Mouse (Mus musculus): Measurements from ENCODE around the gene Bfsp2.

Gene Bfsp2

DNA sequence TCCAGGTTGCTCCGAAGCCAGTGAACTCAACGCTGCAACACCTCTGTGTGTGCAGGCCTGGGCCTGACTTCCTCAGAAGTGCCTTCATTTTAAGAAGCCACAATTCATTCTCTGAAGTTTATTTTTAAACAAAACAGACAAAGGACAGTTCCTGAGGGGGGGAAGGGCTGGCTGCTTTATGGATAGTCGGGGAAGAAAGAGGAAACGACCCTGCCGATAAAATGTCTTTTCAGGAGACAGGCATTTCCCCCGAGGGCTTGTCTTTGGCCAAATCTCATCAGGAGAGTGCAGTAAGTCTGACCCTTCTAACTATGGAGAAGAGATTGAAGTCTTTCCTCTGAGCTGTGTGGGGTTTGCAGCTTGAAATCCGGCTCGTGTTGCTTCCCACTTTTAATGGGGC lies 5.4 kb upstream of the Bfsp2 start:
- peak; percentile 27 for DNase-seq (ENCODE audit: low read depth)

DNA sequence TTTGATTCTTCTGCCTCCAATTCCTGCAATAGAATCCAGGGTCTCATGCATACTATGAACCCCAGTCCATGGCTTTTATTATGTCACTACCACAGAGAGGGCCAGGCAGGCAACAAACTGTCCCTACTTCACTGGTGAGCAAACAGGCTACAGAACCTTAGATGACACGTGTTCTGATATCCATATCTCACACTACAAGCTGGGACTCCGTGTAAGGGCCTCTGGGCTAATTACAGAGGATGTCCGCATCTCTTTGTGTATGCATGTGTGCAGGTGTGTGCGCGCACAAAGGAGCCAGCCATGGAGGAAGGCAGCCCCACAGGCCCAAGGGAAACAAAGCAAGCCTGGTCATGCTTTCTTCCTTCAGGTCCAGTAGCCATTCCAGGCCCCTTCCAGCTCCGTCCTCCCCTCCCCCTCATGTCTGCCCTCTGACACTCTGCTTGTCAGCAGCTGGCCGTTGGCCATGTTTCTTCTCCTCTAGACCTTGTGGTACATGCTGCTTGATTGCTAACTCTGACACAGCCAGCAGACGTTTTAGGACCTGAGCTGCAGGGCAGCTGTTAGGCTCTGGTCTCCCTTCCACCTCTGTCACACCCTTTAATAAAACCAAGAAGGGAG lies 492 bp upstream of the Bfsp2 start:
- DNase-seq (ENCODE audit: low read depth): no peak

DNA sequence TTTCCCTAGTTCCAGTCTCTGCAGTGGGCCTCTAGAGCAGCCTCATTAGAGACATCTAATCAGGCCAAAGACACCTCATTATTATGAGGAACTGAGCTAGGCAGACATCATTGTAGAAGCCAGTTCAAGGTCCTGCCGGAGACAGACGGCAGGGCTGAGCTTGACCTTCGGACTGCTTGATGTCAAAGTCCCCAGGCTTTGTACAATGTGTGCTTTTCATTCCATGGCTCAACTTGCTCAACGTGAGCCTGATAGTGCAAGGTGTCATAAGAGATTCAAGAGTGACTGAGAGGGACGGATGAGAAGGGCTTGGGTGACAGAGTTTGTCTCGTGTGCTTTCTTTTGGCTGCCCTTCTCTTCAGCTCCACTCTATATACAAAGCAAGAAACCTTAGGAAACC lies 4.8 kb downstream of the Bfsp2 start:
- DNase-seq (ENCODE audit: low read depth): no peak

DNA sequence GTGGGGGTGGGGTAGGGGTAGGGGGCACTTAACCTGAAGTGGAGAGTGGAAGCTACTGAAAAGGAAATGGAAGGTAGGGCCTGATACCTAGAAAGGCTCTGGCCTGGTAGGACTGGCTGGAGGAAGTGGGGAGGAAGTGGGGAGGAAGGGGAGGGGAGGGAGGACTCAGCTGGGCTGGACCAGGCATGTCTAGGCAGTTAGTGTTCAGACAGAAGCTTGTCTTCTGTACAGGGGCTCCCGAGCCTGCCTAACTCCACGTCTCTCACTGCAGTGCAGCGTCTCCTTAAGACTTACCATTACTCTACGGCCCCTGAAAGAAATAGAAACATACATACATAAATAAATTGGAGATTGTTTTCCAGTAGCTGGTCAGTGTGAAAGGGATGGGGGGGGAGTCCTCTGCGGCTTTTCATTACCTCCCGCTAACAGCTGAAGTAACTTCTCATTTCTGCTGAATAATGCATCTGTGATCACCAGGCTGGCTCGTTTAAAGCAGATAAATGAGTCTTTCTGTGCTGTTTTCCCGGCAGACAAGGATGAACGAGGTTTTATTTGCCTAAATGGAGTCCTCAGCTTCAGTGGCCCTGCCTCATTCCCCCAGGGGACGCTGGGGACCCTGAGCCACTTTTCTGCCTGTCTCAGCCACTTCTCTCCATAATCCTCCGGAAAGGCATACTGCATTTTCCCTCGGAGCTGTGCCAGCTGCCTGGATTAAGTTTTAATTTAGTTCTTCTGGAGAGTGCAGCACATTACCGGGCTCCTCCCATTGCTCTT lies 6.1 kb downstream of the Bfsp2 start:
- no peak for DNase-seq (ENCODE audit: low read depth)

DNA sequence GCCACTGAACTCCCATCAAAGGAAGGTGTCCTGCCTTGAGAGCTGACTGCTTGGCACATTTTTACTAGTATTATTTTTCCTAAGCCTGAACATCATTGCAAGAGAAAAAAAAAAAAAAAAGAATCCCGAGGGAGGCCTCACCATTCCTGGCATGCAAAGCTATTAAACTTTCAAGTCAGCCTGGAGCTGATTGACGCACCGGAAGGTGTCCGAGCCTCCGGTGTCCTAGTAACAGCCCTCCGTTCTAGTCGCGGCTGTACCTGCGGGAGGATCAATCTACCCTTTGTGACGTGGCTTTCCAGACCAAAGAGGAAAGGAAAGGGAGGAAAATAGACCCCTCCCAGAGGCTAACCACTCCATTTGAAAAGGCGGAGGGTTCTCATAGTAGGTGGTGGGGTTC lies 8.4 kb downstream of the Bfsp2 start:
- DNase-seq (ENCODE audit: low read depth): no peak

DNA sequence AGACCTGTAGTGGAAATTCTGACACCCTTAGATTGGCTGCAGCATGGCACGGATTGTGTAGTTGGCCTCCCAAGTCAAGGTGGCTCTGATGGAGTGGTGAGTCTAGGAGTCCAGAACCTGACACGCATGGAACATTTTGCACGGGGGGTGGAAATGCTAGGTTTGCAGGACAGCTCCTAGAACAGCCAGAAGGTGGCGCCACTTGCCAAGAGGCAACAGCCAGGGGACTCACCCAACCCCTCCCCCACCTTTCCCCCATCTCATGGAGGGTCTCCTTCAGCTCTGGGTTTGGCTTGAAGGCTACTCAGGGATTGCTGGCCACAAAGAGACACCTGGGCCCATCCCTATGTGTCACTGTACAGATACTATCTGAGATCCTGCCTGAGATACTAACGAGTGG lies 10.7 kb downstream of the Bfsp2 start:
- peak; percentile 56 for DNase-seq (ENCODE audit: low read depth)

DNA sequence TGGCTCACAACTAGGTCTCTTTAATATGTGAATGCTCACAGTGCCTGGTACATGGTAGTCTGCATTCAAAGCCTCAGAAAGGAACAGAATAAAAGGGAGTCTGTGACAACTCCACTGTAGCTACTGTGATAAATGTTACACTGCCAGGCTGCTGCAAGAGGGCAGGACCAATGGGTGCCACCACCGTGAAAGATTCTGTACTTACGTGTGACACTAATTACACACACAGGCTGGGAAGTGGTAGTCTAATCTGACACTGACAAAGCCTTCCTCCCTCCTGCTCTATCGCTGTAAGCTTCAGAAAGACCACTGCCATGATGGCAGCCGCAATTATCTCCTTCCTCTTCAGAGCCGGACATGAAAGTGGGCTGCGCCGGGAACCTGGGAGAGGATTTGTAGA lies 11.3 kb downstream of the Bfsp2 start:
- DNase-seq (ENCODE audit: low read depth): no peak

DNA sequence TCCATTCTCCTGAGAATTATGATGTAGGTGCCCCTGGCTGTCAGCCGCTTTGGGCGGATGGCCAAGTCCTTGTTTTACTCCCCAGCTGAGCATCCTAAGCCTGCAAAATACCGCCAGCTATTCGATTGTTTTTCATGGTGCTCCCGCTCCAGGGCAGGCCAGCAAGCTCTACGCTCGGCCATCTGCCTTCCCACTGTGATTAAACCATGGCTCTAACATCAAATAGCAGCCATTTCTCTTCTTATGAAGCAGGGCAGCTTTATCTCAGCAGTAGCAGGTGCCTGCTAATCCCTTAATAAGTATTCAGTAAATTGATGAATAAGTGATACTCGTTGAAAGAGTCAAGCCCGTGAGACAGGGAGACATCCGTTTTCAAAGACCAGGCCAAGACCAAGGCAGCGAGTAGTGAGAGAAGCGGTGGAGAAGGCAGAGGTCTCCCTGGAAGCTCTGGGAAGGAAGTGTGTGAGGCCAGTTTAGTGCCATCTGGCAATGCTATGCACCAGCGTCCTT lies 14.5 kb downstream of the Bfsp2 start:
- DNase-seq (ENCODE audit: low read depth): no peak

DNA sequence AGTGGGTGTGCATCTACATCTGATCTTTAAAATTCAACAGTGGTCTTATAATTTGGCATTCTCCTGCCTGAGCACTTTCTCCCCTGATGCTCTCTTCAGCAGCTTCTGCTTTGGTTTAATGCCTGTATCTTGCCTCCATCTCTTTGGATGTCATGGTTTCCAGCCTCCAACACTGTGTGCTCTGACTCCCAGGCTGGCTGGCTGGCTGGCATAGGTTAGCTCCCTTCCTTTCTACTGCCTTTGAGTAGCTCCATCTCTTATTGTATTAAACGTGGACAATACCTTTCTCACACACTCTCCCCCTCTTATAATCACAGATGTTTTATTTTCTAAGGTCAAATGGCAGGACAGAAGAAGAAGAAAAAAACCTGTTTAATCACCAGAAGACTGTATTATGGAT lies 14.9 kb downstream of the Bfsp2 start:
- no peak for DNase-seq (ENCODE audit: low read depth)

DNA sequence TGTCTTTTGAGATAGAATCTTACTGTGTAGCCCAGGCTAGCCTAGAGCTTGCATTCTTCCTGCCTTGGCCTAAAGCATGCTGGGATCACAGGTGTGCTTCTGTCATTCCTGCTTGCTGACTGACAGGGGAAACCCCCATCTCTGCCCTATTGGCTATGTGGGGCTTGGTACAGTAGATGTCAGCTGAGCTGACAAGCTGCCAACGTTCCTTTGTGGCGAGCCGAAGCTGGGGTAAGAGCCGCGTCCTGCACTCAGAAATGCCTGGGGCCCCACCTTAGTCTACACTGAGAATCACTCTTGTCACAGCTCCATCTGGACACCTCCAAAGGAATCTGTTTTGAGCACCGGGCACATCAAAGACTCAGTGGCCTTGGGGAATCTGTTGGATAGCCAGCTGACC lies 16.4 kb downstream of the Bfsp2 start:
- no peak for DNase-seq (ENCODE audit: low read depth)

DNA sequence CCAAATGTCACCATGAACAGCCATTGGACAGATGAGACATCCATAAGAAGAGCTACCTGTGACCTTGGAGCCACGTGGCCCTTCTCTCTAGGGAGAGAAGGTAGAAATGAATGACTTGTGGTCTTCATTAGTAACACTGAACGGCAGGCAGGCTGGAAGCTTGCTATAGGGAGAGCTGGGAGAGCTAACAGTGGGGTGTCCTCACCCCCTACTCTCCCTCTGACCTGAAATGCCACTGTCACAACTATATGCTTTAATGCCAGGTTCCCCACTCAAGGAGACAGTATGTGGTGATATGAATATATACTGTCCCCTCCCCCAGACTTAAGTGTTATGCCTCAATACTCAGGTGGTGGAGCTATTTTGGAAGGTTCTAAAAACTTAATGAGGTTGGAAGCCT lies 20.4 kb downstream of the Bfsp2 start:
- DNase-seq (ENCODE audit: low read depth): no peak

DNA sequence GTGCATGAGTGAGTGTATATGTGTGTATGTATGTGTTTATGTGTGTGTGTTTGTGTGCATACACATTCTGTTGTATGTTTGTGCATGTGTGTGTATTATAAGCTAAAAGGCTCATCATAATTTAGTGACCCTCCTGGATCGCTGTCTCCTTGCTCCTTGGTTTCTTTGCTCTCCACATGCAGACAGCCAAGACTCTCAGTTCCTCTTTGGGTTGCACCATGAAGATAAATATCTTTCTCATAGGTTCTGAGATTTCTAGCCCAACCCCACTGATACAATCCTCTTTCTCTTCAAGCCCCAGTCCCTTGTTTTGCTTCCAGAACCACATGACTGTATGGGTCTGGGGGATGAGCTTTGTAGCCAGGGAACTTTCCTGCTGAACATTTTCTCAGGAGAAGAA lies 20.9 kb downstream of the Bfsp2 start:
- DNase-seq (ENCODE audit: low read depth): no peak

DNA sequence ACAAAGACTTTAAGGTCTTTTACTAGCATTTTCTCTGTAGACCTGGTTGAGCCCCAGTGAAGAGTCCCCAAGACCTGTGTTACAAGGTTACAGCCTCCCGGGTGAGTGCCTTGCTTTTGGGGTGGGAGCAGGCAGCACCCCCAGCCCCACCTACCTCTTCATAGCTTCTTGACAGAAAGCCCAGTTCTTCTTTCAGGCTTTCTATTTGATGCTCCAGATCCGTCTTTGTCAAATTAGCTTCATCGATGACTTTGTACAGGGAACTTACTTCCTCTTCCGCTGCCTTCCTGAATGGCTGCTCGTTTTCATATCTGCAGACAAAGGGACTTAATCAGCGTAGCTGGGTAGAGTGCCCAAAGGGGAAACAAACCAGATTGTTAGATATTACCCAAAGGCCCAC lies 30.6 kb downstream of the Bfsp2 start:
- no peak for DNase-seq (ENCODE audit: low read depth)

DNA sequence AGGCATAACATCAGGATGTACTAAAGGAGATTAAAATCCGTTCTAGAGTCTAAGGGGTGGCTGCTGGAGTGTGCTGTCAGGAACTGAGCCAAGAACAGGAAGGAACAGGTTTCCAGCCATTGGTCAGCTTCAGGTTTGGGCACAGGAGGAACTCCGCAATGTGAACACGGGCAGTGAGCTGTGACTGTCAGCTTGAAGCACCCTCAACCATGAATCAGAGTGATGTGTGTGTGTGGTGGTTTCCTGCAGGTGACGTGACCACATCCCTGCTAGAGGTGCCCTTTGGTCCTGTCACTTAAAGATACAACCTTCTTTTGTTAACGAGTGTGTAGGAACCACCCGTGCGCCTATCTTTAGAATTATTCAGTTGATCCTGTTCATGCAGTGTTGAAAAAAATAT lies 31.1 kb downstream of the Bfsp2 start:
- DNase-seq (ENCODE audit: low read depth): peak; percentile 60

DNA sequence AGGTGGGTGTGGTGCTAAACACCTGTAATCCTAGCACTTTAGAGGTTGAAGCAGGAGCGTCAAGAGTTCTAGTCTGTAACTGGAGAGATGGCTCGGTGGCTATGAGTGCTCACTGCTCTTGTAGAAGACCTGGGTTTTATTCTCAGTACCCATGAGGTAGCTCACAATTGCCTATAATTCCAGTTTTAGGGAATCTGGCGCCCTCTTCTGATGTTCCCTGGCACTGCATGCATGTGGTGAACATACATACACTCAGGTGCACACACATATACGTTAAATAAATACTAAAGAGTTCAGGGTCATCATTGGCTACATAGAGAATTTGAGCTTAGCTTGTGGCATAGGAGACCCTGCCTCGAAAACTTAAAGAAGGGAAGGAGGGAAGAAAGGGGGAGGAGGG lies 35.6 kb downstream of the Bfsp2 start:
- no peak for DNase-seq (ENCODE audit: low read depth)

DNA sequence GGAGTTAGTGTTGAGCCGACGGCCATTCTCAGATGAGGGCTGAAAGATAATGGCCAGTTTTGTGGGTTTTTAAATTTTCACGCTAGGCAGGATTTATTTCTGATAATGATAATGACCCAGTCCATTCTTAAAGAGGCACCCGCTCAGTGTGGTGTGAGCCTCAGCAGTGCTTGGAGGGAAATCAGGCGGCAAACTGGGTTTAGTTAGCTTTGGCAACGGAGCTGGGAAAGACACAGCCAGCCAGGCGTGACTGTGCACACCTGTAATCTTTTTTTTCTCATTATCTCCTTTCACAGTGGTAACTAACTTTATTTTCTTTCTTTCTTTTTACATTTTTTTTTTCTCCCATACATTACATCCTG lies 36.4 kb downstream of the Bfsp2 start:
- DNase-seq (ENCODE audit: low read depth): no peak

DNA sequence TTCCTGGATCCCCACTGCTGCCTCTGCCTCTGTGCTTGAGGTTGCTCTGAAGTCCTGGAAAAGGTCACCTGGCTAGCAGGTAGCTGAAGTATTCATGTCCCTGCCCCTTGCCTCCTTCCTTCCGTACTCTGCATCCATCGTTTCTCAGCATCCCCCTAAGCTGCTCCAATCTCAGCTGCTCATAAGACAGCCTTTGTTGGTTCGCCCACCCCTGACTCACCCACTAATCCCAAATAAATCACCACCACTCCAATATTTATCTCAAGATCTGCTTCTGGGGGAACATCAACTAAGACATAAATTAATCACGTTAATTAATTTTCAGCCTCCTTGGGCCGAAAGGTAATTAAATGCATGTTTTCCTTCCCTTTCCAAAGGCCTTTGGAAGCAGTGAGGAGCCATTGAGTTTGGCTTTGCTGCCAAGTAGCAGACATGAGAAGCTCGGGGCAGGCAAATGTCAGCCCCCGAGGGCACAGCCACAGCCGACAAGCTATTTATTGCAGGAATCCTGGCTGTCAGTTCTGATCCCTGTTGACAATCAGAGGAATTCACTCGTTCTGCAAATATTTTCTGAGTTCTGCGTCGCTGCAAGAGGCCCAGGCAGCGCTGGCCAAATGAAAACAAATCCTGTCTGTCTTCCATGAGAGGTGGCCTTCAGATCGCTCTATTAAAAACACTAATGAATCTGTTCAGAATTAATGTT lies 36.9 kb downstream of the Bfsp2 start:
- no peak for DNase-seq (ENCODE audit: low read depth)

DNA sequence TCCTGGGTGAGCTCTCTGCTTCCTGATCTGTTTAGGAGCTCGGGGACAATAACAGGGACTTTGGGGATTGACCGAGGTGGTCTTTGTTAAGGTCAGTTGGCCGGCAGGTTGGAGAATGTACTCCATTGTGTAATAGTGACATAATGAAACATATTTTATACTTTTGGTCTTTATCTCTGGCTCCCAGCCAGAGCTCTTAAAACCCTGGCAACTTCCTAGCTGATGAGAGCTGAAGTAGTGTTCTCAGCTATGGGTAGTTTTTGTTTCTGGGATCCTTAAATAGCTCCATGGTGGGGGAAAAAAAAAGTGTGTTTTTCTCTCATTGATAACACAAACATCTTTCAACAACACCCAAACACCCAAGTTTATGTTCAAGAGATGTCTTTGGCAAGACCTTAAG lies 39.6 kb downstream of the Bfsp2 start:
- DNase-seq (ENCODE audit: low read depth): no peak

DNA sequence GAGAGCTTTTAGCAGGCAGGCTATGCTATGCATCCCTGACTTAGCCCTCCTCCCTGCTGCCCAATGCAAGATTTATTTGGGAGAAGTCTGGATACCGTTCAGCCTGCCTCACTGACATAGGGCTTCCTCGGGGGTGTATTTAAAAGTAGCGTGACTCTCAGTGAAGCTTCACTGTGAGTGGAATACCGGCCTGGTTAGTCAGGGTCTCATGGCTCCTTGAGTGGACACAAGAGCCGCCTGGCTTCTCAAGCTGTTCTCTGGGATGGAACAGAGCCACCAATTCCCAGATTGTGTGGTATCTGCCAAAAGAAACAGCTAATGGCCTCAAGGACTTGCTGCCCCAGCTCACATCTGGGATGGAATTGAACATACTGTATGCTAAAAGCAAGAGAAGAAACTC lies 43.1 kb downstream of the Bfsp2 start:
- DNase-seq (ENCODE audit: low read depth): no peak

DNA sequence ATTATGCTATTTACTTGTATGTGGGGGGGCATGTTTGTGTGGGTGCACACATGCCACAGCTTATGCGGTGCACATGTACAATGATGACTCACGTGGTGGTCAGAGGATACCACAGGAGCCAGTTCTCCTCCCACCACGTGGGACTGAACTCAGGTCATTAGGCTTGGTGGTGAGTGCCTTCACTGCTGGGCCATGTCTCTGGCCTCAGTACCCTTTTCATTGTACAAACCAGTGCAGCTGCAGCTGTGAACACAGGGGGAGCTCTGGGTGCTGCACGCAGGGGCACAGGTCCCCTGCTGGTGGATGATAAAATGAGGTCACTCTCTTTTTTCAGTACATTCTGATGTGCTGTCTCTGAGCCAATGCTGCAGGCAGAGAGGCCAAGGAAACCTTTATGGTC lies 46.1 kb downstream of the Bfsp2 start:
- peak; percentile 66 for DNase-seq (ENCODE audit: low read depth)

DNA sequence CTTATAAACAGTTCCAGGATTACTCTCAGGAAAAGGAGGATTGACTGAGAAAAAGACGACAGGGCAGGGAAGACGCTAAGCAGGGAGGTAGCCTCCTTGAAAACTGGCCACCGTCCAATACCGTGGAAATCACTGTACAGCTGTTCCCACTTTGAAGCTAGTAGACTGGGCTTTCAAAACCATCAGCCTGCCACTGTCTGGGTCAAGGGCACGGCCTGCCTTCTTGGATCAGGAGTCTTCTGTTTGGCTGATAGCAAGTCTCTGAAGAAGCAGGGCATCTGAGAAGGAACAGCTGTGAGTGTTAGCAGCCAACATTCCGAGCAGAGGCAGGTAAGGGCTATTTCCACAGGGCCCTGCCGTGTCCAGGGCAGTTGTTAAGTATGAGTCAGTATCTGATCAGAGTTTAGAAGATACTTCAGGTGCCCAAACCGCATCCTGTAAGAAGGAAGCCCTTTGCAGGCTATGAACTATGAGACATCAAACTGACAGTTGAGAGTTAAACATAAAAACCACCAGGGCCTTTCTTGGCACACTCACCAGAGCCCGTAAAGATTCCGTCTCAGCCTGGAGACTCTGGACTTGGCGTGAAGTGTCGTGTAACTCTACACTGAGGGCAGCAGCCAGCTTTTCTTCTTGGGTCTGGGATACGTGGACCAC lies 48.0 kb downstream of the Bfsp2 start:
- DNase-seq (ENCODE audit: low read depth): peak; percentile 32

DNA sequence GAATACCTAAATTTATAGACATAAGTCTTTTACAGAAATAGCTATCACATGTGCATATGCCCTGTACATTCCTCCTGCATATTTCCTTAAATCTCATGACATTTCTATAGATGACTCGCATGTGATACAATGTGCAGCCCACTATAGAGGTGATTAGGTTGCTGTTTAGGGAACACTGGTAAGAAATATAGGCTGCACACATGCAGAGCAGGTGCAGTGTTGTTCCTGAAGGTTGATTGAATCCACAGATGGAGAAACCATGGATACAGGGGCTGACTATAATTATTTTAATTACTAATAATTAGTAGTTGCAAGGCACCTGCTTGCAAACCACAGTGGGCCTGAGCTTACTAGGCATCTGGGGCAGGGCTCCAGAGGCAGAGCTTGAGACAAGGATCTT lies 48.5 kb downstream of the Bfsp2 start:
- DNase-seq (ENCODE audit: low read depth): no peak

All from naive thymus-derived CD4-positive, alpha-beta T cell, adult 2 months (primary cell).